Mouse (Mus musculus) hindbrain, postnatal 0 days (tissue): ENCODE data around the gene Cox19. TPM values are rescaled to one million over a fixed set of nuclear protein-coding genes. Genes with fewer than 3 reads are reported as not detected.

Source experiments
- ATAC-seq: fragments of 200-750 bp; cut with Nextera tagmentation; 2 replicates; pipeline ENCODE4 v1.8.0; 2017; ENCODE audit warnings: mild to moderate bottlenecking, moderate TSS enrichment, moderate library complexity
- DNase-seq: peaks from one replicate; pipeline ENCODE4 v3.0.0-alpha.2; 2015; ENCODE audit warnings: low spot score
- H3K27ac ChIP-seq: fragments of 300-500 bp; sonication (generic); 2 replicates; pipeline ENCODE4 v1.5.1; 2014; ENCODE audit warnings: mild to moderate bottlenecking
- H3K27me3 ChIP-seq: fragments of 300-500 bp; sonication (generic); 2 replicates; pipeline ENCODE4 v1.6.1; 2014; ENCODE audit warnings: low read length, mixed read lengths; ENCODE audit not compliant: insufficient read depth
- H3K36me3 ChIP-seq: fragments of 300-500 bp; sonication (generic); 2 replicates; pipeline ENCODE4 v1.6.1; 2014; ENCODE audit warnings: low read length, mixed read lengths; ENCODE audit not compliant: insufficient read depth
- H3K4me1 ChIP-seq: fragments of 300-500 bp; sonication (generic); 2 replicates; pipeline ENCODE4 v1.6.1; 2014; ENCODE audit warnings: antibody characterized with exemption, low read length, mixed read lengths; ENCODE audit not compliant: insufficient read depth
- H3K4me2 ChIP-seq: fragments of 300-500 bp; sonication (generic); 2 replicates; pipeline ENCODE4 v1.6.1; 2014; ENCODE audit warnings: low read depth, mild to moderate bottlenecking, low read length, moderate library complexity, mixed read lengths
- H3K4me3 ChIP-seq: fragments of 300-500 bp; sonication (generic); 2 replicates; pipeline ENCODE4 v1.5.1; 2014; ENCODE audit warnings: low read length
- H3K9ac ChIP-seq: fragments of 300-500 bp; sonication (generic); replicated peaks from 2 replicates; pipeline ENCODE4 v1.6.1; 2014; ENCODE audit warnings: mild to moderate bottlenecking, low read length, moderate library complexity, mixed read lengths
- H3K9me3 ChIP-seq: fragments of 300-500 bp; sonication (generic); 2 replicates; pipeline ENCODE4 v1.6.1; 2016; ENCODE audit warnings: low read length, mixed read lengths
- CTCF ChIP-seq: IDR thresholded peaks from 2 replicates; pipeline ENCODE4 v1.5.1; 2016; ENCODE audit warnings: antibody characterized with exemption, control low read depth, low read depth
- WGBS: fragments of 180-500 bp; shearing (Covaris S2); extraction: QIAGEN DNeasy Blood & Tissue Kit; methylation state at CpG from one replicate; pipeline ENCODE4 v1.1.7; 2014; 5-methylcytosine and 5-hydroxymethylcytosine counted together
- polyA plus RNA-seq: library from polyadenylated mRNA; unstranded; fragments of >200 nt; fragmentation: Nextera tagmentation; extraction: Ambion mirVana; gene quantifications from 2 replicates; pipeline ENCODE4 v1.2.1, GENCODE M21; 2015
- total RNA-seq: library from RNA; depleted of rRNA; stranded (reverse); fragments of >200 nt; gene quantifications from 2 replicates; pipeline ENCODE4 v1.2.3, GENCODE M21; 2014

Cox19 gene
- total and polyA plus RNA-seq, 2 experiments from 2014 or later = 91.0 to 93.7 TPM

DNA sequence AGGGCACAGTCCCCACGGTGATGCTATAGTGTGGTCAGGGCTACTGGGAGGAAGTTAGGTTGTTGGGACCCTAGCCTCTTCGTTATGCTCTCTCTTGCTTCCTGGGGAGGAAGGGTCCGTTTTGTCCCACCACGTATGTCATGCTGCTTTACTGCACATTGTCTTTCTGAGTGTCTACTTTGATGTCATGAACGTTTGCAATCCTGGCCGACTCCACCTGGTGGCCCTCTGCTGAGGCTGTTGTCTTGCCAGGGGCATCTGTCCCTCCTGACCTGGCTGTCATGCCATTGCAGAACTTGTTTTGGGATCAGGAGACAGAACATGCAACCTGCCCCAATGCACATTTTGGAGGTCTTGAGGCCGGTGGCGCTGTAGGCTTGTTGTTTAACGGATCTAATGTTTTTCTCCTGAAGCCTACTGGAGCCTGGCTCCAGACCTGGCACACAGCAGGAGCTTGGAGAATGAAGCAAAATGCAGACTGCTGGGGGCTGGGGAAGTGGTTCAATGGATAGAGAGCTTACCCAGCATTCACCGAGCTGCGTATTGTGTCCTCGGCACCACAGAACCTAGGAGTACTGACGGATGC, 25.0 kb downstream of the Cox19 start:
- DNase-seq (no peak), ATAC-seq (no peak)
- Histone ChIP-seq H3K4me1 (peaks cover 10% of the 10 kb centered on the region), H3K4me3 (peak overlapping the region; percentile 77; the same call in 1 of the 2 replicates), H3K9me3 (no peaks in the 10 kb centered on the region), H3K27me3 (no peaks in the 10 kb centered on the region), H3K9ac (no peak overlapping the region; the same call in 1 of the 2 replicates), H3K36me3 (no peaks in the 10 kb centered on the region), H3K4me2 (peak overlapping the region; percentile 67; the same call in 1 of the 2 replicates), H3K27ac (0 out of 2 replicates have a peak overlapping the region, but pooled peaks have one; percentile 90)
- 59% methylated on average over 13 of the region's 13 CpGs for WGBS
- peak; percentile 36 for TF ChIP-seq CTCF

DNA sequence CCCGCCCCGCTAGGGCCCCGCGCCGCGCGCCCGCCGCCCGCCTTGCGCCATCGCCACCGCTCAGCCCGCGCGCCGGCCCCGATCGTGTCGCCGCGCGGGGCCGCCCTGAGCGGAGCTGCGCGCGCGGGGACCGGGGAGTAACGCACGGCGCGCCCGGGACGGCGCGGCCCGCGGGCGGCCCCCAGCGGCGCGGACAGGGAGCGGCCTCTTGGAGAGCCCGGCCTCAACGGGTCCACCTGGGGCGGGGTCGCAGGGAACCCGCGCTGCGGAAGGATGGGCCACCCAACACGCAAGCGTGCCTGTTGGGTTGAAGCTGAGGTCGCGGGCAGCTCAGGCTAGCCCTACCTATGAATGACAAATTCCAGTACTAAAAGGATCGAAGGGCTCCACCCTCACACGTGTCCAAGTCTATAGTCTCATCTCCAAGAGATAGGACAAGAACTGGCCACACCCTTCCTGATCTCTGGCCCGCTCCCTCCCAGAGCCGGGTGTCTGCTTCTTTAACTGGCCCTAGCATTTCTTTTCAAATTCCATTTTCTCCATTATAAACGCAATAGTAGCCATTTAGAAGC, 25.7 kb downstream of the Cox19 start, which contains the start of gene Adap1:
Adap1 (minus strand) TSS at position 228 of the 572 bp plus-strand sequence.
- DNase-seq (peak; percentile 80), ATAC-seq (peak; percentile 80)
- H3K4me2 ChIP-seq = peak within 1 kb of the TSS; percentile 67
- peaks cover 10% of the 10 kb centered on the region for H3K4me1 ChIP-seq
- H3K9ac ChIP-seq = peak within 1 kb of the TSS; percentile 81
- H3K27ac ChIP-seq = peak within 1 kb of the TSS; percentile 90
- no peaks in the 10 kb centered on the region for H3K36me3 ChIP-seq
- 2% methylated on average over 46 of the region's 61 CpGs for WGBS
- peak within 1 kb of the TSS; percentile 77 for H3K4me3 ChIP-seq
- H3K27me3 ChIP-seq = no peaks in the 10 kb centered on the region
- no peaks in the 10 kb centered on the region for H3K9me3 ChIP-seq
- no peak for TF ChIP-seq CTCF

DNA sequence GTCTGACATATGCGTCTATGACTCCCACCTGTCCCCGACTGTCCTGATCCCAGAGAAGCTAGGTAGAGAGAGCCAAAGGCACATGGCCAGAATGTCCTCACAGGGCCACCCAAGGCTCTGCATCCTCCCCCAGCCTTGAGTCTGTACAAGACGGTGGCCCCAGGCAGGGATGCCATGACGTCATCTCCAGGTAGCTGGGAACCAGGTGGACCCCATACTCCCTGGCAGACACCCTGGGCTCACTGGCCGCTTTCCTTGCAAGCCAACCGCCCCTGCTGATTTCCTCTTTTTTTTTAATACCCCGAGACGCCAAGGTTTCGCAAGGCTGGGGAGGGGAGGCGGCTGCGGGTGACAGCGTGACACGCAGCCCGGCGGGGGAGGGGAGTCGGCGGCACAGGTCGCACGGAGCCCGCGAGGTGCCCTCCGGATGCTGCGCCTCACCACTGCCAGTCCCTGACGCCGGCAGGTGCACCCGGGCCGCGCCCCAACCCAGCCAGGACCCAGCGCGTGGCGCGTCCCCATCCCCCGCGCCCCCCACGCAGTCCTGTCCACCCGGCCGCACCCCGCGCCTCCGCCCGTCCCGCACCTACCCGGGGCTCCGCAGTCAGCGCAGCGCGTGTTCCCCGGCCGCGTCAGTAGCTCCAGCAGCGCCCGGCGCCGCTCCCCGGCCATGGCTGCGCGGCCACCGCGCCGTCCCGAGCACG, 26.4 kb downstream of the Cox19 start:
- Histone ChIP-seq H3K27me3 (no peaks in the 10 kb centered on the region), H3K27ac (peak overlapping the region; percentile 90), H3K9ac (peak overlapping the region; percentile 81), H3K36me3 (no peaks in the 10 kb centered on the region), H3K9me3 (no peaks in the 10 kb centered on the region), H3K4me3 (peak overlapping the region; percentile 77), H3K4me1 (peaks cover 10% of the 10 kb centered on the region), H3K4me2 (peak overlapping the region; percentile 67)
- ATAC-seq (peak; percentile 33; the same call in 1 of the 2 replicates), DNase-seq (peak; percentile 58)
- 4% methylated on average over 44 of the region's 62 CpGs for WGBS
- no peak for TF ChIP-seq CTCF

DNA sequence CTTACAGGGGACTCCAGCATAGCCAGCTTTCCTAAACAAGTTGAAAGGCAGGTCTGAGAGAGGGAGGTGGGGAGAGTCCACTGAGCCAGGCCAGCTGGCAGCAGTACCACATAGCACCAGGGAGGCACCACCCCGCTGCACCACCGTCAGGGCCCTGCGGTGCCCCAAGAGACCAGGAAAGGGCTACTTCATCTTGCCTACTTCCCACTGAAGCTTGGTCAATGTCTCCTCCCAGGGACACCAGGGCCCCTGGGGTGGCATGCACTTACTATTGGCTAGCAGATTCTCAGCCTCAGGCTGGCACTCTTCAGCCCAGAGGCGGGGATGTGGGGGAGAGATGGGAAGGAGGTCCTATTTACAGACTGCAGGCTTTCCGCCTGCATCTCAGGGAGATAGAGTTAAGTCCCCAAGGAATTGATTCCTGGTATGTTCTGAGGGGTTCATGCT, 27.1 kb downstream of the Cox19 start:
- Histone ChIP-seq H3K9ac (peak overlapping the region; percentile 81), H3K4me1 (peaks cover 10% of the 10 kb centered on the region), H3K27ac (peak overlapping the region; percentile 90; the same call in 1 of the 2 replicates), H3K36me3 (no peaks in the 10 kb centered on the region), H3K4me3 (peak overlapping the region; percentile 77), H3K27me3 (no peaks in the 10 kb centered on the region), H3K4me2 (peak overlapping the region; percentile 67), H3K9me3 (no peaks in the 10 kb centered on the region)
- TF ChIP-seq CTCF = peak; percentile 45
- peak; percentile 43; the same call in 1 of the 2 replicates for ATAC-seq
- 22% methylated on average over 5 of the region's 5 CpGs for WGBS
- peak; percentile 53 for DNase-seq

DNA sequence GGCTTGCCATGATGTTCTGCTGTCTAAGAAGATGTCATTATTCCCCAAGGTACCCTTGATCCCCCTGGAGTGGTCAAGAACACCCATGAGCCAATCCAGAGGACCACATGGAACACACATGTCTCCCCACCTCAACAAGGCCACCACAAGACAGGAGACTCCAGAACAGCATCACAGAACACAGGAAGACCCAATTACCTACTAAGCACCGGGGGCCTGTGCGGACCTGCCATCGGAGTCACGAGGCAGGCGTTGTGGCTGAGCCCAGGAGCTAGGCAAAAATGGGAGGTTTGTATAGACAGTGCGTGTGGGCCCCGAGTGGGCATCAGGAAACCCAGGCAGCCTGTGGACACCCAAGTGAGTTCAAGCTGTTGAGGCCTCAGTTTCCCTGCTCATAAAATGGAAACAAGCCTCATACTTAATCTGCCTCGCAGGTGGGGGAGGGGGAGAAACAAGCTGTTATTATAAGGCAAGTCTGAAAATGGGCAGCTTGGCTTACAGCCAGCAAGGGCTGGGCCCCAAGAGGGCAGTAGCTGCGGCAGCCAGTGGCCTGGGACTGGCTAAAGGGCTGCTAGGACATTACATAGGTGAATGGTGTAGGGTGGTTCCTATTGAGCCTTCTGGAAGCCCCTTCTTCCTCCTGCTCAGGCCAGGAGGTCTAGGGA, 27.8 kb downstream of the Cox19 start:
- ATAC-seq = no peak
- peak overlapping the region; percentile 77 for H3K4me3 ChIP-seq
- H3K4me1 ChIP-seq = peaks cover 10% of the 10 kb centered on the region
- H3K4me2 ChIP-seq = peak overlapping the region; percentile 67
- H3K9ac ChIP-seq = peak overlapping the region; percentile 81; the same call in 1 of the 2 replicates
- no peak overlapping the region for H3K27ac ChIP-seq
- H3K36me3 ChIP-seq = no peaks in the 10 kb centered on the region
- 79% methylated on average over 9 of the region's 9 CpGs for WGBS
- no peaks in the 10 kb centered on the region for H3K27me3 ChIP-seq
- no peaks in the 10 kb centered on the region for H3K9me3 ChIP-seq
- peak; percentile 21 for DNase-seq
- TF ChIP-seq CTCF = no peak

DNA sequence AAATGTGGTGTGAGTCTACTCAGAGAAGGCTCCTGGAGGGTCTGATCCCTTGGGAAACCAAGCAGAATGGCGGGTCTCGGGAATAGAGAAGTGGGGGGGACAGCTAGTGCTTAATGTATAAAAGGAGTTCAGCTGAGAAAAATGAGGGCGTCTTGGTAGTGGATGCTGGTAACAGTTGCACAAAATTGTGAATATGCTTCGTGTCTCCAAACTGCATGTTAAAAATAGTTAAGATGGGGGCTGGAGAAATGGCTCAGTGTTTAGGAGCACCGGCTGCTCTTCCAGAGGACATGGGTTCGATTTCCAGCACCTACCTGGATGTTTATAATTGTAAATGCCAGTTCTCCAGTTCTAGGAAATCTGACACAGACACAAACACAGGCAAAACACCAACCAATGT, 29.9 kb downstream of the Cox19 start:
- no peak for ATAC-seq
- WGBS = 80% methylated on average over 6 of the region's 6 CpGs

More for the DNA sequence above, 29.9 kb downstream of the Cox19 start:
- no peak for DNase-seq
- H3K27ac ChIP-seq = no peak overlapping the region
- no peak overlapping the region for H3K4me2 ChIP-seq
- no peak overlapping the region for H3K4me3 ChIP-seq
- H3K4me1 ChIP-seq = peaks cover 10% of the 10 kb centered on the region
- H3K36me3 ChIP-seq = no peaks in the 10 kb centered on the region
- no peaks in the 10 kb centered on the region for H3K27me3 ChIP-seq
- no peak for TF ChIP-seq CTCF
- no peak overlapping the region for H3K9ac ChIP-seq
- no peaks in the 10 kb centered on the region for H3K9me3 ChIP-seq
